Mouse (Mus musculus) bone marrow, adult 2 months (tissue): ENCODE results near the gene Hoxb7. TPM values are rescaled to one million over a fixed set of nuclear protein-coding genes. Genes with fewer than 3 reads are reported as not detected.

Source experiments
- H3K27ac ChIP-seq: fragments of 200-500 bp; 2 replicates; pipeline ENCODE4 v1.5.1; 2012; ENCODE audit warnings: low read depth, mild to moderate bottlenecking, control low read depth, inconsistent platforms, low read length; ENCODE audit not compliant: control insufficient read depth, poor library complexity, insufficient read depth
- H3K4me1 ChIP-seq: fragments of 200-500 bp; 2 replicates; pipeline ENCODE4 v1.6.1; 2011; ENCODE audit warnings: low read length; ENCODE audit not compliant: control insufficient read depth, insufficient read depth
- H3K4me3 ChIP-seq: fragments of 200-500 bp; replicated peaks from 2 replicates; pipeline ENCODE3; 2011; ENCODE audit warnings: mild to moderate bottlenecking, low read depth, low read length, control low read depth; ENCODE audit not compliant: control insufficient read depth
- CTCF ChIP-seq: fragments of 200-500 bp; IDR thresholded peaks from 2 replicates; pipeline ENCODE4 v1.5.1; 2011; ENCODE audit warnings: low read length, control low read depth; ENCODE audit not compliant: control insufficient read depth, insufficient read depth
- POLR2A ChIP-seq: fragments of 200-500 bp; IDR thresholded peaks from 2 replicates; pipeline ENCODE4 v1.6.1; 2011; ENCODE audit warnings: low read depth, mild to moderate bottlenecking, control low read depth, low read length, borderline replicate concordance; ENCODE audit not compliant: control insufficient read depth
- WGBS: fragments of 180-500 bp; shearing (Covaris S2); methylation state at CpG from one replicate; pipeline ENCODE4 v1.1.7; 2018; 5-methylcytosine and 5-hydroxymethylcytosine counted together
- polyA plus RNA-seq: library from polyadenylated mRNA; stranded (reverse); fragments of >200 nt; gene quantifications from 2 replicates; pipeline ENCODE4 v1.2.4, GENCODE M21; 2011; ENCODE audit warnings: low replicate concordance; ENCODE audit not compliant: missing spikeins, insufficient read depth, insufficient read length

Gene Hoxb7
- polyA plus RNA-seq, 1 experiment = 2.5 TPM

DNA sequence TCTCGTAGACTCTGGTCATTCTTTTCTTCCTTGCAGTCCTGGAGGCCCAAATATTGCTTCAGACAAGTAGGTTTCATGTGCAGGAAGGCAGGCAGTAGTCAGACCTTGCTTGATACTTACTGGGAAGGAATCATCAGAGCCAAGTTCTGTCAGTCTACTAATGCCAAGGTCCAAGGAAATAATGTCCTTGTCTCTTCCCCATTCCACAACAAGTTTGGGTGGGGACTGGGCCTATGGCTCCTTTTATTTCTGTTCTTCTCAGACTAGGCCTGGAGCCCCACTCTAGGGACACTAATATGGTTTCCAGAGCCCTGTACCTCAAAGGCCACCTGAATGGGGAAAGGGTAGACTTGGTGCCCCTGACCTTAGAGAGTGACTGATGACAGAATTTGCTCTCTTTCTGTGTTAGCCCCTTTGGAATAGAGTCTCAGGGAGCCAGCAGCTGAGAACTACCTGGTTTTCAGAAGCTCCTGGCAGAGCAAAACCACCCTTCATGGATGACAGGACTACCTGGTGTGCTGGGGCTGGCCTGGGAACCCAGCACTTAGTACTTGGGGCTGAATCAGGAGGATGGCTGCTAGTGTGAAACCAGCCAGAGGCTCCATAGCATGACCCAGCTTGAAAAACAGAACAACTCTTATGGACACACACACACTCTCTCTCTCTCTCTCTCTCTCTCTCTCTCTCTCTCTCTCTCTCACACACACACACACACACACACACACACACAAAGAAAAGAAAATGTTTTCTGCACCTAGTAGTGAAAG is 2.2 kb downstream of the Hoxb7 start:
- Histone ChIP-seq H3K27ac (no peak overlapping the region), H3K4me3 (no peak overlapping the region), H3K4me1 (no peaks in the 10 kb centered on the region)
- 43% methylated on average over 1 of the region's 1 CpGs for WGBS
- TF ChIP-seq POLR2A (no peak), CTCF (no peak)

DNA sequence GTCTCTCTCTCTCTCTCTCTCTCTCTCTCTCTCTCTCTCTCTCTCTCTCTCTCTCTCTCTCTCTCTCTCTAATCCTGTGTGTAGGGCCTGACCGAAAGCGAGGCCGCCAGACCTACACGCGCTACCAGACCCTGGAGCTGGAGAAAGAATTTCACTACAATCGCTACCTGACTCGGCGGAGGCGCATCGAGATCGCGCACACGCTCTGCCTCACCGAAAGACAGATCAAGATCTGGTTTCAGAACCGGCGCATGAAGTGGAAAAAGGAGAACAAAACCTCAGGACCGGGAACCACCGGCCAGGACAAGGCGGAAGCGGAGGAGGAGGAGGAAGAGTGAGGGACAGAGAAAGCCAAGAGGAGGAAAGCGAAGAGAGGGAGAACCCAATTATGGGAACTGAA is 2.9 kb downstream of the Hoxb7 start:
- no peak for TF ChIP-seq POLR2A
- TF ChIP-seq CTCF = no peak
- H3K4me1 ChIP-seq = no peaks in the 10 kb centered on the region
- 62% methylated on average over 21 of the region's 21 CpGs for WGBS
- H3K27ac ChIP-seq = no peak overlapping the region
- H3K4me3 ChIP-seq = no peak overlapping the region

DNA sequence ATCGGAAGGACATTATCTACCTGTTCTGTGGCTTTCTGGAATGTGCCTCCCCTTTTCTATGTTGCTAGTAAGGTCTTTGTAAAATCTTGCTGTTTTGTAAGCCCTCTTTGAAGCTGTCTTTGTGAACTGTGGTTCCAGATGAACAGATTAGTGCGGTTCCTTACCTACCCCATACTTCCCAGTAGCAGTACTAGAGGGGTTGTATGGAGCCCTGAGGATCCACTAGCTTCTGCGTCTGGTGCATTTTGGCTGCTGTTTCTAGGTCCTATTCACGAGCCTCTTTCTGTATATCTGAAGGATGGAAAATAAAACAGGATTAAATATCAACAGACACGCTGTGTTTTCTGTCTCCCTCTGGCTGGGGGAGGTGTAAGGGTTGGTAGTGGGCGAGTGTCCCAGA is 3.4 kb downstream of the Hoxb7 start:
- 64% methylated on average over 6 of the region's 6 CpGs for WGBS
- Histone ChIP-seq H3K4me3 (no peak overlapping the region), H3K4me1 (no peaks in the 10 kb centered on the region), H3K27ac (no peak overlapping the region)
- TF ChIP-seq POLR2A (no peak), CTCF (no peak)

DNA sequence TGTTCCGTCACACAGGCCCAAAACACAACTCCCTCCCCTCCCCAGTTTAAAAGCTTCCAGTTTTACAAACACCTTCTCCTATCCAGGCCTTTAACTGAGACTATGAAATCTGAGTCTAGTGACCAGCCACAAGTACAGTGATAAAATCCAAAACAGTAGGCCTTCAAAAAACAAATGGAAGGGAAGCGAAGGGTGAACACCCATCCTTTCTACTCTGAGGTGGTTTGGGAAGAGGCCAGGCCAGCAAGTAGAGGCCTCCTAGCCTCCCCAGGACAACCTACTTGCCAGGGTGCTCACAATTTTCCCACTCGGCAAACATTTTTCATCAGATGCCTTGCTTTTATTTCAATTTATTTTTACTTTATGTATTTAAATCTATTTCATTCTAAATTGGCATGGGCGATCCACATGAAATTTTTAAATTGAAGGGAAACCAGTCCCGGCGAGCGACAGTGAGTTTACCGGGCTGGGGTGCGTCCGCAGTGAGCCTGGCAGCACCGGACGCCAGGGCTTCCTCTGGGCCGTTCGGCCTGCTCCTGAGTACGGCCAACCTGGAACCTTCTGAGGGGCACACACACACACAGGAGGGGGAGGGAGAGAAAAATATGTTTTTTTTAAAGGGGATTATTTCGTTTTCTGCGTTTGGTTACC is 4.4 kb downstream of the Hoxb7 start:
- Histone ChIP-seq H3K4me1 (no peaks in the 10 kb centered on the region), H3K4me3 (no peak overlapping the region), H3K27ac (no peak overlapping the region)
- no peak for TF ChIP-seq CTCF
- 70% methylated on average over 17 of the region's 17 CpGs for WGBS

DNA sequence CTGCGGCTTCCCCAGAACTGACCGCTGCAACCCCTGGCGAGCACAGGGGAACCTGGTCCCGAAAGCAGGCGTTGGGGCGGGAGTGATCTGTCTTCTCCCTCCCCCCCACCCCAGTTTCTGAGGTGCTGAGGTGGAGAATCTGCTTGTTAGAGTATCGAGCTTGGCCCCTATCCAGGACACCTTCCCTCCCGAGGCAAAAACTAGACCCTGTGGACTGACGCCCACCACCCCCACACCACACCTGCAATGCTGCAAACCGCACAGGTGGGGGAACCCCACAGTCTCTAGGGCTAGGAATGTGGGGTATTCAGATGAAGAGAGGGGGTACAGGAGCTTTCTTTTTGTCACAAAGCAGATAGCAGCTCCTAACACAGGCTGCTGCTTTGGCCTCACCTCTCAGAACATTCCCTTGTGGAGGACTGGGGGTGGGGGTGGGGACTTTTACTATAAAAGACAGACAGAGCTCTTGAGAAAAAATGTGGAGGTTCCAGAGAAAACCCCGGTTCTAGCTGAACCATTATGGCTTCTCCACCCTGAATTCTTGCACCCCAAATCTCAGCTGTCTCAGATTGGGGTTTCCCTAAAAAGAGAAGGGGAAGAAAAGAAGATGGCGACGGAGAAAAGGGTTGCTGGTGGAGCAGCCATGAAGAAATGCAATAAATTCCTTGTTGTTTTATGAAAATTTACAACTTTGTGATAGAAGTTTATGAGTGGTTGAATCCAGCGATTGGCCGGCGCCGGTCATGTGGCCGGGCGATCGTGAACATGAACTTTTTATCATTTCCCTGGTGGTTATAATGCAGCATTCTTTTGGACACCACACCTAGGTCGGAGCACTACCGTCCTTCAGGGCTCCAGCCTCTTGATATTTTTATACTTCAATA is 5.5 kb downstream of the Hoxb7 start, which contains the start of gene Hoxb6:
TSS of gene Hoxb6 (plus strand) at position 796 of the 884 bp plus-strand sequence.
- no peaks in the 10 kb centered on the region for H3K4me1 ChIP-seq
- TF ChIP-seq POLR2A = no peak
- no peak for TF ChIP-seq CTCF
- WGBS = 25% methylated on average over 22 of the region's 22 CpGs
- no peak within 1 kb of the TSS for H3K4me3 ChIP-seq
- H3K27ac ChIP-seq = no peak within 1 kb of the TSS

DNA sequence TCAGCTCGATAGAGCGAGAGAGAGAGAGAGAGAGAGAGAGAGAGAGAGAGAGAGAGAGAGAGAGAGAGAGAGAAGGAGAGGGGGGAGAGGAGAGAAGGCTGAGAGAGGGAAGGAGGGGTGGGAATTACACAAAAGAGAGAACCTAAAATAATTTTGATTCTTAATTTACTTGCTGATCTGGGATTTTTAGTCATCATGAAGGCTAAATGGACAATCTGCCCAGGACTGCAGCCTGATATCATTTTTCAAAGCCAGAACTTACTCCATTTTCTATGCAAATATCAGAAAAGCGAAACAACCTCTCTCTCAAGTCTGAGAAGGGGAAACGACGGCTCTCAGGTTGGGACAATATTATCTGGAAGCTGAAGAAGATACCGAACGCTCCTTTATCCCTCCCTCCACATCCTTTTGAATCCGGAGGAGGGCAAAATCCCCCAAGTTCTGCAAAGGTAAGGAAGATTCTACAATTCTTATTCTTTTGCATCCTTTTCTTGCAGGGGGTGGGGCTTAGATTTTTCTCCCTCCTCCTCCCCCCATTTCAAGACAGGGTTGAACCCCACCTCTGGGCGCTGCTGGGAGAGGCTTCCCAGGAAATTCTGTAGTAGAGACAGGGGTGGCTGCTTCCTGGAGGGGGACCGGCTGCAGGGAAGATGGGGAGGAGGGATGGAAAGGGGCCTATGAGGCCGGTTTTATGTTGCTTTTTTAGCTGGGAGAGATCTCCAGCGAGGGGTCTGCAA is 6.3 kb downstream of the Hoxb7 start:
- no peak overlapping the region for H3K27ac ChIP-seq
- no peaks in the 10 kb centered on the region for H3K4me1 ChIP-seq
- WGBS = 4% methylated on average over 12 of the region's 12 CpGs
- H3K4me3 ChIP-seq = no peak overlapping the region
- TF ChIP-seq POLR2A (no peak), CTCF (no peak)

DNA sequence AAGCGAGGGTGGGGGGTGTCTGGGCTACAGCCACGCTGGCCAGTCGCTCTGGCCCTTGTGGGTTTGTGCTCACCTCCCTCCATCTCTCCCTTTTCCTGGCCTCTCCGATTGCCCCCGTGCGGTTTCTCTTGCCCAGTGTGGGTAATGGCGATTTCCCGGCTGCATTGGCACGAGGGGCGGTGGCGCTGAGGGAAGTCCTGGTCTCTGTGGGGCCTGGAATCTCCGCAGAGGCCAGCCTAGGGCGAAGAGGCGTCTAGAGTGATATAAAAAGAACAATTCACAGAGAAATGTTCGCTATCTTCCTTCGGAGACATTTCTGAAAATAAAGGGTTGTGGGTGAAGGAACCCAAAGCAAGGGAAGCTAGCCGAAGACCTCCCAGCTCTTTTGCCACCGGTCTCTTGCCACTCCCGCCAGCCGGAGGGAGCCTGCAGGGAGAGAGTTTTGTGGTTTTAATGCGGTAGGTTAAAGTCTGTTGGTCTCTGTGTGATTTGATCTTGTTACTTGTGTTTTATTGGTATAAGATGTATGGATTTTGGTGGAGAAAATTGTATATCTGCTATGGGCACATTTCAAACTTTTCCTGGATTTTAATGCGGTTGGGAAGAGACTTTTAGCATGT is 7.0 kb downstream of the Hoxb7 start:
- H3K27ac ChIP-seq = no peak overlapping the region
- WGBS = 1% methylated on average over 22 of the region's 22 CpGs
- no peak for TF ChIP-seq POLR2A
- TF ChIP-seq CTCF = no peak
- no peaks in the 10 kb centered on the region for H3K4me1 ChIP-seq
- no peak overlapping the region for H3K4me3 ChIP-seq

DNA sequence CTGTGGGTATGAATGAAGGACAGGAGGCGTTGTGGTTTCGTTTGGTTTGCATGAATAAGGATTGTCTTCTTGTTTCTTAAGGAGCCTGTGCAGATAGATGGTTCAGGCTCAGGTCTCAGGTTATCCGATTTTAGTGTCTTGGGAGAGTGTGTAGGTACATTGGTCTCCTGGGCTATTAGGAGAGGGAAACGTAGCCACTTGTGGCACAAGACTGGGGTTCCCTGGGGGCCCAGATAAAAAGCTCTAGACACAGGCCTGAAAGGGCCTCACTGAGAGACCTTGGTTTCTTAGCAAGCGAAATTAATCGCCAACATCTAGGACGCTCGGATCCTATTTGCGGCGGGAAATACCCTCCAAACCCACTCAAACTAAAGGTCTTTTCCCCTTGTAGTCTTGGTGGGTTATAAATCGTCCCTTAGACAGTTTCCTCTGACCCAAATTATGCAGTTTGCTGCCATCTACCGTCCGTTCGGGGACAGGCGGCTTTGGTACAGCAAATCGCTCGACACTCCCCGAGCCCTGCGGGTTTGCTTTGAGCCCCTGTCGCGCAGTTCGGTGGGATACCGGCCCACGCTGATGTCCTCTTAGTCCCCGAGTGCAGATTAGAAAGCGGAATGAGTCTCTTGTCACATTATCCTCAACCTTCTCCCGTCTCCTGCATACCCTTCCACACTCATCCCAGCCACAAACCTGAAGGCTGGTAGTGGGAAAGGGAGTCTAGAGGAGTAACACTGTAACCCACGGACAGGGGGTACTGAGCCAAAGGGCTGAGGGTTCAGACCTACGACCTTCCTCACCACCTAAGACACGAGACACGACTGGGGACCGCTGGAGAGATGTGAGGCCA is 8.0 kb downstream of the Hoxb7 start:
- Histone ChIP-seq H3K4me1 (no peaks in the 10 kb centered on the region), H3K27ac (no peak overlapping the region), H3K4me3 (no peak overlapping the region)
- under 1% methylated on average over 32 of the region's 32 CpGs for WGBS
- peak; percentile 62 for TF ChIP-seq CTCF
- no peak for TF ChIP-seq POLR2A
